Mouse (Mus musculus) ES-Bruce4 (cell line): ENCODE measurements around the gene Ctbp2. TPM values are rescaled to one million over a fixed set of nuclear protein-coding genes. Genes with fewer than 3 reads are reported as not detected.
"Not testable (repeated sequence)": the region's sequence is repeated elsewhere in the genome, so short reads cannot be mapped to it uniquely, and the experiment has no call there.

Experiments used
- H3K27ac ChIP-seq: 2 replicates; pipeline ENCODE4 v1.5.1; 2012; ENCODE audit warnings: low read length, inconsistent platforms; ENCODE audit not compliant: insufficient read depth
- H3K27me3 ChIP-seq: 2 replicates; pipeline ENCODE4 v1.6.1; 2012; ENCODE audit warnings: mild to moderate bottlenecking, low read length, inconsistent platforms; ENCODE audit not compliant: control insufficient read depth, poor library complexity, insufficient read depth, severe bottlenecking
- H3K36me3 ChIP-seq: 2 replicates; pipeline ENCODE4 v1.6.1; 2012; ENCODE audit warnings: inconsistent platforms, mild to moderate bottlenecking, low read length, moderate library complexity; ENCODE audit not compliant: control insufficient read depth, poor library complexity, insufficient read depth, severe bottlenecking
- H3K4me1 ChIP-seq: one replicate; pipeline ENCODE4 v1.8.1; 2011; ENCODE audit warnings: low read length; ENCODE audit not compliant: control insufficient read depth, insufficient read depth
- H3K4me3 ChIP-seq: 2 replicates; pipeline ENCODE4 v1.5.1; 2011; ENCODE audit warnings: low read depth, mild to moderate bottlenecking, low read length
- H3K9ac ChIP-seq: 2 replicates; pipeline ENCODE4 v1.6.1; 2012; ENCODE audit warnings: low read depth, mild to moderate bottlenecking, inconsistent platforms; ENCODE audit not compliant: poor library complexity, severe bottlenecking
- H3K9me3 ChIP-seq: replicated peaks from 2 replicates; pipeline ENCODE4 v1.6.1; 2012; ENCODE audit warnings: mild to moderate bottlenecking, low read length, inconsistent platforms; ENCODE audit not compliant: control insufficient read depth, poor library complexity, insufficient read depth, severe bottlenecking
- CTCF ChIP-seq: IDR thresholded peaks from one replicate; pipeline ENCODE4 v1.8.1; 2011; ENCODE audit warnings: low read depth, low read length
- EP300 ChIP-seq: IDR thresholded peaks from 2 replicates; pipeline ENCODE4 v1.6.1; 2011; ENCODE audit warnings: low read depth, low read length; ENCODE audit not compliant: insufficient read depth
- POLR2A ChIP-seq: IDR thresholded peaks from one replicate; pipeline ENCODE4 v1.8.1; 2011; ENCODE audit warnings: low read length; ENCODE audit not compliant: insufficient read depth
- polyA plus RNA-seq: library from polyadenylated mRNA; stranded (reverse); fragments of >200 nt; gene quantifications from 2 replicates; pipeline ENCODE4 v1.2.4, GENCODE M21; 2011; ENCODE audit warnings: low read depth; ENCODE audit not compliant: missing spikeins, insufficient read depth, insufficient read length

Gene Ctbp2
- polyA plus RNA-seq, 1 experiment: 218 TPM

- Histone ChIP-seq H3K9ac (no peak overlapping the region), H3K27me3 (no peaks in the 10 kb centered on the region), H3K4me3 (no peak overlapping the region), H3K27ac (no peak overlapping the region), H3K9me3 (no peaks in the 10 kb centered on the region), H3K36me3 (peaks cover 8% of the 10 kb centered on the region; the same call in 1 of the 2 replicates), H3K4me1 (peaks cover 13% of the 10 kb centered on the region)
- TF ChIP-seq EP300 (no peak), POLR2A (no peak), CTCF (no peak)
Observed at GRCm38 (mm10) chr7:133101070-133101469, 23.1 kb downstream of the Ctbp2 start.

GRCm38 (mm10) chr7:133100178-133100577 is 24.0 kb downstream of the Ctbp2 start:
- no peaks in the 10 kb centered on the region for H3K27me3 ChIP-seq
- TF ChIP-seq POLR2A: no peak
- no peak for TF ChIP-seq EP300
- no peak for TF ChIP-seq CTCF
- H3K9me3 ChIP-seq: no peaks in the 10 kb centered on the region
- no peak overlapping the region for H3K4me3 ChIP-seq
- 0 out of 2 replicates have a peak overlapping the region, but pooled peaks have one; percentile 20 for H3K27ac ChIP-seq
- peaks cover 11% of the 10 kb centered on the region; the same call in 1 of the 2 replicates for H3K36me3 ChIP-seq
- no peak overlapping the region for H3K9ac ChIP-seq
- peaks cover 11% of the 10 kb centered on the region for H3K4me1 ChIP-seq

- Histone ChIP-seq H3K9me3 (no peaks in the 10 kb centered on the region), H3K4me3 (no peak overlapping the region), H3K36me3 (peaks cover 13% of the 10 kb centered on the region), H3K27me3 (no peaks in the 10 kb centered on the region), H3K4me1 (peaks cover 11% of the 10 kb centered on the region), H3K27ac (peak overlapping the region; percentile 63; the same call in 1 of the 2 replicates), H3K9ac (0 out of 2 replicates have a peak overlapping the region, but pooled peaks have one; percentile 17)
- TF ChIP-seq EP300: no peak
- TF ChIP-seq POLR2A: no peak
- no peak for TF ChIP-seq CTCF
Observed at GRCm38 (mm10) chr7:133099266-133099665, 24.9 kb downstream of the Ctbp2 start.

- H3K9ac ChIP-seq: no peak overlapping the region
- no peaks in the 10 kb centered on the region for H3K27me3 ChIP-seq
Observed at GRCm38 (mm10) chr7:133098118-133098793, 25.9 kb downstream of the Ctbp2 start.

GRCm38 (mm10) chr7:133095610-133096009 is 28.5 kb downstream of the Ctbp2 start:
- not testable (repeated sequence) for H3K9me3 ChIP-seq, H3K27me3 ChIP-seq, H3K9ac ChIP-seq, H3K4me3 ChIP-seq
- Histone ChIP-seq H3K36me3 (peaks cover 26% of the 10 kb centered on the region), H3K4me1 (peaks cover 11% of the 10 kb centered on the region), H3K27ac (peak overlapping the region; percentile 69)
- peak; percentile 41; the same call in 1 of the 2 replicates for TF ChIP-seq EP300

More at GRCm38 (mm10) chr7:133098118-133098793, 25.9 kb downstream of the Ctbp2 start:
- Histone ChIP-seq H3K36me3 (peaks cover 22% of the 10 kb centered on the region), H3K4me3 (no peak overlapping the region), H3K9me3 (no peaks in the 10 kb centered on the region), H3K4me1 (peaks cover 12% of the 10 kb centered on the region), H3K27ac (peak overlapping the region; percentile 63)
- TF ChIP-seq POLR2A (no peak), CTCF (no peak), EP300 (no peak)

- no peak overlapping the region for H3K9ac ChIP-seq
- no peak overlapping the region for H3K4me3 ChIP-seq
- no peaks in the 10 kb centered on the region for H3K9me3 ChIP-seq
- H3K27me3 ChIP-seq: no peaks in the 10 kb centered on the region
- H3K4me1 ChIP-seq: peaks cover 11% of the 10 kb centered on the region
- TF ChIP-seq POLR2A (no peak), EP300 (no peak), CTCF (no peak)
- no peak overlapping the region for H3K27ac ChIP-seq
- H3K36me3 ChIP-seq: peaks cover 22% of the 10 kb centered on the region
Observed at GRCm38 (mm10) chr7:133094711-133095495, 29.3 kb downstream of the Ctbp2 start.
